Mouse (Mus musculus) T-cell, adult 66 days (primary cell): ENCODE measurements around the gene Eno2. TPM values are rescaled to one million over a fixed set of nuclear protein-coding genes. Genes with fewer than 3 reads are reported as not detected.

Experiments used
- total RNA-seq, 2 experiments: library from RNA; stranded (reverse); gene quantifications; 3 replicates in 1 of 2; 4 replicates in 1 of 2; pipeline ENCODE4 v1.2.4; 2023

Gene Eno2
- total RNA-seq: 1 to 10 TPM; 3.3 to 3.8 TPM

GRCm38 (mm10) chr6:124769101-124769765, at the start of gene Eno2:
Gene Eno2, minus strand, starts transcription at chr6:124769673.

GRCm38 (mm10) chr6:124813933-124814332, 44.5 kb upstream of the Eno2 start, which contains the start of gene Tpi1:
Gene Tpi1, minus strand, starts transcription at chr6:124814296.

GRCm38 (mm10) chr6:124808358-124809012, 39.0 kb upstream of the Eno2 start, which contains the start of gene Spsb2:
Gene Spsb2, plus strand, starts transcription at chr6:124808661.

GRCm38 (mm10) chr6:124779222-124779983, 9.9 kb upstream of the Eno2 start, which contains the start of gene Lrrc23:
Gene Lrrc23, minus strand, starts transcription at chr6:124779727.

GRCm38 (mm10) chr6:124755831-124756595, 13.5 kb downstream of the Eno2 start, which contains the start of the genes Gm45234 and Atn1:
Gene Gm45234, minus strand, starts transcription at chr6:124756021.
Gene Atn1, minus strand, starts transcription at chr6:124756524.

GRCm38 (mm10) chr6:124740888-124741761, 28.3 kb downstream of the Eno2 start, which contains the start of gene Grcc10:
Gene Grcc10, minus strand, starts transcription at chr6:124741374.

GRCm38 (mm10) chr6:124738511-124739023, 30.9 kb downstream of the Eno2 start, which contains the start of gene Ptpn6:
Gene Ptpn6, minus strand, starts transcription at chr6:124738714.

GRCm38 (mm10) chr6:124711824-124712782, 57.4 kb downstream of the Eno2 start, which contains the start of the genes Emg1 and Phb2:
Gene Emg1, minus strand, starts transcription at chr6:124712178.
Gene Phb2, plus strand, starts transcription at chr6:124712336.

Other genes with a start within 250 kb of the Eno2 start
- gene C1s1, start 227.3 kb downstream of the Eno2 start, total RNA-seq: not detected
- not detected for gene C1rb, start 199.4 kb downstream of the Eno2 start, total RNA-seq
- not detected for gene C1s2, start 133.6 kb downstream of the Eno2 start, total RNA-seq
- gene Lpcat3, start 106.6 kb downstream of the Eno2 start, total RNA-seq: 10 to 100 TPM; 72.3 to 77.4 TPM
- 100 to 1,000 TPM; 187 to 191 TPM for gene Emg1, start 57.5 kb downstream of the Eno2 start, total RNA-seq
- gene Phb2, start 57.3 kb downstream of the Eno2 start, total RNA-seq: 100 to 1,000 TPM; 161 to 164 TPM
- gene Ptpn6, start 31.0 kb downstream of the Eno2 start, total RNA-seq: 100 to 1,000 TPM; 173 to 199 TPM
- gene Grcc10, start 28.3 kb downstream of the Eno2 start, total RNA-seq: 100 to 1,000 TPM; 302 to 314 TPM
- 1 to 10 TPM in 1 of 2 experiments, not detected in 1; 6.9 TPM for gene Gm45234, start 13.7 kb downstream of the Eno2 start, total RNA-seq
- gene Atn1, start 13.1 kb downstream of the Eno2 start, total RNA-seq: 100 to 1,000 TPM; 134 to 156 TPM
- gene Lrrc23, start 10.1 kb upstream of the Eno2 start, total RNA-seq: 10 to 100 TPM in 1 of 2 experiments, 1 to 10 TPM in 1; 6.7 to 10.5 TPM
- gene Spsb2, start 39.0 kb upstream of the Eno2 start, total RNA-seq: 1 to 10 TPM; 1.1 to 3.6 TPM
- 10 to 100 TPM; 37.5 to 43.1 TPM for gene Tpi1, start 44.6 kb upstream of the Eno2 start, total RNA-seq
- gene Usp5, start 59.8 kb upstream of the Eno2 start, total RNA-seq: 10 to 100 TPM; 66.7 to 74.2 TPM
- 1 to 10 TPM; 3.1 to 7.1 TPM for gene Cdca3, start 59.9 kb upstream of the Eno2 start, total RNA-seq
- not detected for gene Gnb3, start 70.6 kb upstream of the Eno2 start, total RNA-seq
- gene P3h3, start 88.1 kb upstream of the Eno2 start, total RNA-seq: under 1 TPM; 0.21 to 0.64 TPM
- 1 to 10 TPM; 1.7 to 2.3 TPM for gene Gpr162, start 94.3 kb upstream of the Eno2 start, total RNA-seq
- 100 to 1,000 TPM; 241 to 278 TPM for gene Cd4, start 118.5 kb upstream of the Eno2 start, total RNA-seq
- 10 to 100 TPM in 1 of 2 experiments, 1 to 10 TPM in 1; 8.8 to 10.2 TPM for gene Lag3, start 142.0 kb upstream of the Eno2 start, total RNA-seq
- 10 to 100 TPM; 43.8 to 56.4 TPM for gene Ptms, start 150.4 kb upstream of the Eno2 start, total RNA-seq
- gene Mlf2, start 161.7 kb upstream of the Eno2 start, total RNA-seq: 100 to 1,000 TPM in 1 of 2 experiments, 10 to 100 TPM in 1; 90.3 to 110 TPM
- gene Cops7a, start 195.9 kb upstream of the Eno2 start, total RNA-seq: 10 to 100 TPM; 37.3 to 49.3 TPM
- gene Pianp, start 227.0 kb upstream of the Eno2 start, total RNA-seq: under 1 TPM; 0.90 to 0.98 TPM
- gene Zfp384, start 239.5 kb upstream of the Eno2 start, total RNA-seq: 10 to 100 TPM; 78.2 to 92.7 TPM